19 mouse cellular contexts compared by ENCODE assay signal in the genomic region with DNA sequence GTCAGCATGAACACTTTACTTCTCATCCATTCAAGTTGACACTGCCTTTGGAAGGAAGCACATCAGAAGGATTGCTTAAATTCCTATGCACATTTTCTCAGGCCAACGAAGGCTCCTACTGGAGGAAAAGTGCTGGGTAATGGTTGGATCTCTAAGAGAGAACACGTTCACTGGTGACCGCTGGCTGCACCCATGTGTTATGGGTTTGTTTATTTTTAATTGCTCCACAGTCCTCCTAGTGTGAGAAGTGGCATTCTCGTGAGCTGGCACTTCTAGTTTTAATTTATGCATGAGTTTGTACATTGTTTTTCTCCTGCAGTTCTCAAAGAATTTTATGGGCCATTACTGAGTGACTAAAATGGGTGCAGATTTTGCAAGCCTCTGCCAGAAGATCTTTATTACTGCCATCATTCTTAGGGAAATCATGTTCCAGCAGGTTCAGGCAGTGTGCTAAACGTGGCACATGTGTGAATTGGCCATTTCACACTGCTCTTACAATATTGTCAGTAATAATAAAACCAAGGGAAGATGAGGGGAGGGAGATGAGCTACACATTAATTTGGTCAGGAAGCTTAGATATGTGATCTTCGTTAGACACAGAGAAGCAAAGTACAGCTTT.
"Had no signal": no experiment of that assay in that cellular context is flagged by ENCODE, and none has a peak within 500 bp of the region (broad histone marks: within the 10 kb centered on the region; RNA-seq: fewer than 3 reads in every experiment).

No protein-coding gene starts in this region.

- ATAC-seq: inflammation-experienced regulatory T-cells, adult 6 months; intestine, embryonic 16.5 days; liver, postnatal 0 days; midbrain, embryonic 15.5 days had no signal

- DNase-seq: kidney, adult 18-20 months; left cerebral cortex, postnatal 4 days; liver, postnatal 0 days; lung, embryonic 14.5 days; lung, postnatal 10 days; lung, postnatal 4 days; retina, postnatal 1 day; right cerebral cortex, postnatal 25 days; spleen, adult 18-20 months; thymus, postnatal 25 days had no signal

- H3K9me3 ChIP-seq: limb, embryonic 12.5 days; limb, embryonic 15.5 days; midbrain, embryonic 12.5 days; midbrain, embryonic 15.5 days; stomach, embryonic 15.5 days had no signal

- H3K27me3 ChIP-seq: limb, embryonic 12.5 days; limb, embryonic 15.5 days; midbrain, embryonic 12.5 days; midbrain, embryonic 15.5 days; stomach, embryonic 15.5 days had no signal

- H3K36me3 ChIP-seq: limb, embryonic 12.5 days; limb, embryonic 15.5 days; midbrain, embryonic 12.5 days; midbrain, embryonic 15.5 days; stomach, embryonic 15.5 days had no signal

- H3K4me2 ChIP-seq: limb, embryonic 12.5 days; limb, embryonic 15.5 days; liver, embryonic 11.5 days; lung, embryonic 14.5 days; midbrain, embryonic 12.5 days; midbrain, embryonic 15.5 days; stomach, embryonic 15.5 days had no signal

- H3K27ac ChIP-seq: limb, embryonic 12.5 days; limb, embryonic 15.5 days; liver, embryonic 14.5 days; midbrain, embryonic 12.5 days; midbrain, embryonic 15.5 days; stomach, embryonic 15.5 days had no signal

- H3K4me3 ChIP-seq: limb, embryonic 12.5 days; limb, embryonic 15.5 days; midbrain, embryonic 12.5 days; midbrain, embryonic 15.5 days; stomach, embryonic 15.5 days had no signal

- H3K9ac ChIP-seq: limb, embryonic 12.5 days; limb, embryonic 15.5 days; liver, embryonic 14.5 days; liver, postnatal 0 days; lung, embryonic 14.5 days; midbrain, embryonic 12.5 days; midbrain, embryonic 15.5 days; stomach, embryonic 15.5 days had no signal

- H3K4me1 ChIP-seq: limb, embryonic 12.5 days; limb, embryonic 15.5 days; midbrain, embryonic 12.5 days; midbrain, embryonic 15.5 days; stomach, embryonic 15.5 days had no signal
